Mouse (Mus musculus) urinary bladder, postnatal 36 days (tissue): ENCODE results near the gene Cdk11b.
"Not testable (repeated sequence)": the region's sequence is repeated elsewhere in the genome, so short reads cannot be mapped to it uniquely, and the experiment has no call there.

Experiments
- DNase-seq, 2 experiments: peaks; one replicate each; pipeline ENCODE4 v3.0.0; 2022; ENCODE audit warnings: low spot score in 2 of 2, mixed read lengths in 1 of 2

The Cdk11b gene

GRCm38 (mm10) chr4:155605132-155605531, 19.5 kb upstream of the Cdk11b start:
- no peak for DNase-seq

- DNase-seq = no peak
Measured at GRCm38 (mm10) chr4:155606825-155607224, 17.8 kb upstream of the Cdk11b start.

GRCm38 (mm10) chr4:155611860-155612259, 12.8 kb upstream of the Cdk11b start:
- DNase-seq = no peak

- no peak for DNase-seq
Measured at GRCm38 (mm10) chr4:155613264-155613663, 11.4 kb upstream of the Cdk11b start.

- no peak for DNase-seq
Measured at GRCm38 (mm10) chr4:155618321-155618720, 6.3 kb upstream of the Cdk11b start.

GRCm38 (mm10) chr4:155630267-155630666, 5.6 kb downstream of the Cdk11b start:
- no peak for DNase-seq

- no peak for DNase-seq
Measured at GRCm38 (mm10) chr4:155635766-155636499, 11.3 kb downstream of the Cdk11b start.

- DNase-seq = no peak
Measured at GRCm38 (mm10) chr4:155643531-155643930, 18.9 kb downstream of the Cdk11b start.

- DNase-seq = not testable (repeated sequence)
Measured at GRCm38 (mm10) chr4:155645308-155645707, 20.7 kb downstream of the Cdk11b start, which contains the start of gene Gm10563. Gene Gm10563, minus strand, starts transcription at chr4:155645408.

- DNase-seq = no peak
Measured at GRCm38 (mm10) chr4:155645721-155646120, 21.1 kb downstream of the Cdk11b start.

- no peak for DNase-seq
Measured at GRCm38 (mm10) chr4:155649355-155649754, 24.7 kb downstream of the Cdk11b start.

GRCm38 (mm10) chr4:155651553-155652269, 27.1 kb downstream of the Cdk11b start:
- peak; percentile 52 to 72 for DNase-seq

GRCm38 (mm10) chr4:155652283-155653085, 27.8 kb downstream of the Cdk11b start:
- DNase-seq = no peak

GRCm38 (mm10) chr4:155653086-155653450, 28.4 kb downstream of the Cdk11b start, which contains the start of gene Mmp23:
Gene Mmp23, minus strand, starts transcription at chr4:155653384.
- DNase-seq = peak; percentile 52 to 70

- DNase-seq = no peak
Measured at GRCm38 (mm10) chr4:155653451-155654182, 29.0 kb downstream of the Cdk11b start.

- no peak for DNase-seq
Measured at GRCm38 (mm10) chr4:155654183-155654455, 29.5 kb downstream of the Cdk11b start.

- peak; percentile 60 to 61 for DNase-seq
Measured at GRCm38 (mm10) chr4:155654456-155655298, 30.0 kb downstream of the Cdk11b start.

- DNase-seq = no peak
Measured at GRCm38 (mm10) chr4:155656214-155656751, 31.6 kb downstream of the Cdk11b start.

GRCm38 (mm10) chr4:155658961-155659360, 34.3 kb downstream of the Cdk11b start:
- no peak for DNase-seq

- peak in 1 of 2 experiments; percentile 61 for DNase-seq
Measured at GRCm38 (mm10) chr4:155660641-155661040, 36.0 kb downstream of the Cdk11b start.
